Mouse (Mus musculus) G1E (cell line): Measurements from ENCODE around the gene Drc3.

Source experiments
- CTCF ChIP-seq: IDR thresholded peaks from 2 replicates; pipeline ENCODE4 v1.5.1; 2012; ENCODE audit warnings: low read depth, low read length, inconsistent platforms, mixed read lengths
- POLR2AphosphoS5 ChIP-seq: IDR thresholded peaks from 2 replicates; pipeline ENCODE4 v1.6.1; 2012; ENCODE audit warnings: low read depth, low read length, inconsistent platforms; ENCODE audit not compliant: insufficient replicate concordance

- TF ChIP-seq CTCF (no peak), POLR2AphosphoS5 (no peak)
These were observed 31.7 kb upstream of the Drc3 start for GRCm38 (mm10) chr11:60321438-60321837.
